Mouse (Mus musculus): Measurements from ENCODE around the gene Rufy4. TPM values are rescaled to one million over a fixed set of nuclear protein-coding genes. Genes with fewer than 3 reads are reported as not detected.

Rufy4 gene
- 1.2 TPM in 2 replicates for polyA plus RNA-seq (2012; rRNA removed; ENCODE audit: low replicate concordance)

GRCm38 (mm10) chr1:74124991-74125552, at the start of gene Rufy4:
Rufy4 (plus strand) TSS chr1:74125541.

GRCm38 (mm10) chr1:74124021-74124981, 1.0 kb upstream of the Rufy4 start, which contains the start of gene Tns1:
Tns1 (minus strand) TSS chr1:74124449.

GRCm38 (mm10) chr1:74153461-74154184, 28.3 kb downstream of the Rufy4 start, which contains the start of gene Cxcr2:
Cxcr2 (plus strand) TSS chr1:74153989.

GRCm38 (mm10) chr1:74194445-74194844, 69.1 kb downstream of the Rufy4 start, which contains the start of gene Cxcr1:
Cxcr1 (minus strand) TSS chr1:74194631.

Other genes starting within 250 kb of the Rufy4 start
- gene Tns1, start 1.1 kb upstream of the Rufy4 start, polyA plus RNA-seq (2012; rRNA removed; ENCODE audit: low replicate concordance), result 262 and 426 TPM in 2 replicates
- gene Cxcr2, start 28.4 kb downstream of the Rufy4 start, polyA plus RNA-seq (2012; rRNA removed; ENCODE audit: low replicate concordance), result 2.5 and 2.8 TPM in 2 replicates
- 0.31 TPM in 1 of 2 replicates, not detected in the other for gene Cxcr1, start 69.1 kb downstream of the Rufy4 start, polyA plus RNA-seq (2012; rRNA removed; ENCODE audit: low replicate concordance)
- 155 and 228 TPM in 2 replicates for gene Arpc2, start 110.5 kb downstream of the Rufy4 start, polyA plus RNA-seq (2012; rRNA removed; ENCODE audit: low replicate concordance)
- 0.20 and 0.29 TPM in 2 replicates for gene Gpbar1, start 153.0 kb downstream of the Rufy4 start, polyA plus RNA-seq (2012; rRNA removed; ENCODE audit: low replicate concordance)
- 142 and 156 TPM in 2 replicates for gene Aamp, start 159.2 kb downstream of the Rufy4 start, polyA plus RNA-seq (2012; rRNA removed; ENCODE audit: low replicate concordance)
- 65.3 and 71.6 TPM in 2 replicates for gene Pnkd, start 159.4 kb downstream of the Rufy4 start, polyA plus RNA-seq (2012; rRNA removed; ENCODE audit: low replicate concordance)
- gene Tmbim1, start 180.1 kb downstream of the Rufy4 start, polyA plus RNA-seq (2012; rRNA removed; ENCODE audit: low replicate concordance), result 326 and 387 TPM in 2 replicates
- 0.43 and 0.66 TPM in 2 replicates for gene Catip, start 236.6 kb downstream of the Rufy4 start, polyA plus RNA-seq (2012; rRNA removed; ENCODE audit: low replicate concordance)
- gene Slc11a1, start 249.7 kb downstream of the Rufy4 start, polyA plus RNA-seq (2012; rRNA removed; ENCODE audit: low replicate concordance), result 78.2 and 92.6 TPM in 2 replicates

All from mammary gland, adult 2 months (tissue).